ENCODE assay signal across 9 mouse cellular contexts in the genomic region with DNA sequence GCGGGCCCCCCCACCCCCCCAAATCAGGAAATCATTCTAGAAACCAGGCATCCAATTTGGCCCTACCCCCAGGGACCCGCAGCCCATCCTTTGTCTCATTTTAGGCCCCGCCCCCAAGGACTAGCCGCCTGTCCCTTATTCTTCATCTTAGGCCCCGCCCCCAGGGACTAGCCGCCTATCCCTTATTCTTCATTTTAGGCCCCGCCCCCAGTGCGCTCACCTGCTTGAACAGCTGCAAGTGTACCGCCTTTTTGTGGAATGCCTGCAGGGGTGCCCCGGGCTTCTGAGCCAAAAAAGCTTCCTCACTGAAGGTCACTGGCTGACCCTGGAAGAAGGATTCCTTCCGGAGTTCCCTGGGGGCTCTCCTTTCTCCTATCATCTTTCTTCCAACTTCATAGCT. TPM values are rescaled to one million over a fixed set of nuclear protein-coding genes. Genes with fewer than 3 reads are reported as not detected.
DNase-seq lines count a peak whose midpoint lies in the region; ATAC-seq and TF ChIP-seq lines count a peak whose summit lies in the region.
"Had no signal": no experiment of that assay in that cellular context is flagged by ENCODE, and none has a peak within 500 bp of the region (broad histone marks: within the 10 kb centered on the region; RNA-seq: fewer than 3 reads in every experiment).

No protein-coding gene starts in this region.

- 3% methylated on average over 11 of the region's 11 CpGs for WGBS in hindbrain, embryonic 10.5 days
- 4% methylated on average over 11 of the region's 11 CpGs for WGBS in limb, embryonic 11.5 days
- WGBS in midbrain, postnatal 0 days: 8% methylated on average over 10 of the region's 11 CpGs

- H3K9ac ChIP-seq in limb, embryonic 11.5 days (ENCODE audit: low read length): no peak overlapping the region
- H3K9ac ChIP-seq in midbrain, postnatal 0 days (replicated peaks; ENCODE audit: low read length, poor library complexity, severe bottlenecking): no peak overlapping the region

- no peaks in the 10 kb centered on the region for H3K9me3 ChIP-seq in hindbrain, embryonic 10.5 days
- no peaks in the 10 kb centered on the region for H3K9me3 ChIP-seq in limb, embryonic 11.5 days (ENCODE audit: control insufficient read depth, low read length)
- no peaks in the 10 kb centered on the region for H3K9me3 ChIP-seq in midbrain, postnatal 0 days (ENCODE audit: low read length)

- DNase-seq in embryo, embryonic 11 days: peak; percentile 84
- peak; percentile 67 for DNase-seq in hindbrain, embryonic 10.5 days (ENCODE audit: low spot score)
- peak; percentile 52 for DNase-seq in limb, embryonic 11.5 days (ENCODE audit: low spot score)
- DNase-seq in midbrain, postnatal 0 days (ENCODE audit: low spot score): peak; percentile 49
- no peak for DNase-seq in cerebellum, postnatal 10 days
- no peak for DNase-seq in layer of hippocampus, adult 9-10 months (ENCODE audit: low spot score)
- DNase-seq in frontal cortex, postnatal 36 days (ENCODE audit: low spot score in 2 of 2): no peak
- DNase-seq in adrenal gland, postnatal 25 days: no peak

- no peak for ATAC-seq in limb, embryonic 11.5 days (ENCODE audit: insufficient number of reproducible peaks, low FRiP score, low TSS enrichment, low read depth)
- ATAC-seq in midbrain, postnatal 0 days (ENCODE audit: low FRiP score): peak; percentile 38; the same call in 1 of the 2 replicates

- H3K4me2 ChIP-seq in limb, embryonic 11.5 days (ENCODE audit: low read depth, severe bottlenecking): no peak overlapping the region
- peak overlapping the region; percentile 16 for H3K4me2 ChIP-seq in midbrain, postnatal 0 days (ENCODE audit: low read depth, low read length, poor library complexity, severe bottlenecking)

- peak overlapping the region; percentile 41 for H3K4me3 ChIP-seq in hindbrain, embryonic 10.5 days
- H3K4me3 ChIP-seq in limb, embryonic 11.5 days (ENCODE audit: low read depth, low read length): no peak overlapping the region
- H3K4me3 ChIP-seq in midbrain, postnatal 0 days (ENCODE audit: low read depth, low read length): peak overlapping the region; percentile 12; the same call in 1 of the 2 replicates

- H3K4me1 ChIP-seq in hindbrain, embryonic 10.5 days (replicated peaks): peaks cover 14% of the 10 kb centered on the region
- no peaks in the 10 kb centered on the region for H3K4me1 ChIP-seq in limb, embryonic 11.5 days (ENCODE audit: control insufficient read depth, insufficient read depth, low read length)
- no peaks in the 10 kb centered on the region for H3K4me1 ChIP-seq in midbrain, postnatal 0 days (ENCODE audit: insufficient read depth, low read length)

- TF ChIP-seq CTCF in midbrain, postnatal 0 days (IDR thresholded peaks at IDR 0.05): no peak

- peaks cover 21% of the 10 kb centered on the region for H3K27me3 ChIP-seq in hindbrain, embryonic 10.5 days (ENCODE audit: insufficient read depth, poor library complexity, severe bottlenecking)
- peaks cover 13% of the 10 kb centered on the region for H3K27me3 ChIP-seq in limb, embryonic 11.5 days (ENCODE audit: control insufficient read depth, insufficient read depth, low read length)
- no peaks in the 10 kb centered on the region for H3K27me3 ChIP-seq in midbrain, postnatal 0 days (ENCODE audit: insufficient read depth, low read length)

- peak overlapping the region; percentile 78 for H3K27ac ChIP-seq in hindbrain, embryonic 10.5 days
- no peak overlapping the region for H3K27ac ChIP-seq in limb, embryonic 11.5 days (replicated peaks; ENCODE audit: low read depth, low read length)
- H3K27ac ChIP-seq in midbrain, postnatal 0 days (ENCODE audit: low read depth, low read length): no peak overlapping the region

- no peaks in the 10 kb centered on the region for H3K36me3 ChIP-seq in hindbrain, embryonic 10.5 days
- H3K36me3 ChIP-seq in limb, embryonic 11.5 days (ENCODE audit: control insufficient read depth, insufficient read depth, low read length): no peaks in the 10 kb centered on the region
- no peaks in the 10 kb centered on the region for H3K36me3 ChIP-seq in midbrain, postnatal 0 days (ENCODE audit: insufficient read depth, low read length)

RNA-seq across cellular contexts. Expression of gene Dennd1c, which starts 7.6 kb away (rescaled TPM):
- 3.2 and 3.6 TPM in 2 replicates for polyA plus RNA-seq in hindbrain, embryonic 10.5 days (2016; fragmentation: Nextera tagmentation; extraction: Ambion mirVana)
- polyA plus RNA-seq in limb, embryonic 11.5 days (2014; fragmentation: Nextera tagmentation; extraction: Ambion mirVana): 0.43 and 0.51 TPM in 2 replicates
- total RNA-seq in midbrain, postnatal 0 days (2014; rRNA removed): 0.27 and 1.0 TPM in 2 replicates
- 1.9 and 2.3 TPM in 2 replicates for polyA plus RNA-seq in midbrain, postnatal 0 days (2015; fragmentation: Nextera tagmentation; extraction: Ambion mirVana)
- 1.6 TPM in 1 of 2 replicates, not detected in the other for total RNA-seq in adrenal gland, postnatal 25 days (2021)

RNA-seq across cellular contexts. Expression of gene Slc25a23, which starts 11.0 kb away (rescaled TPM):
- 10.5 and 16.2 TPM in 2 replicates for polyA plus RNA-seq in hindbrain, embryonic 10.5 days (2016; fragmentation: Nextera tagmentation; extraction: Ambion mirVana)
- 4.5 TPM in 2 replicates for polyA plus RNA-seq in limb, embryonic 11.5 days (2014; fragmentation: Nextera tagmentation; extraction: Ambion mirVana)
- 109 and 146 TPM in 2 replicates for total RNA-seq in midbrain, postnatal 0 days (2014; rRNA removed)
- polyA plus RNA-seq in midbrain, postnatal 0 days (2015; fragmentation: Nextera tagmentation; extraction: Ambion mirVana): 42.9 and 44.5 TPM in 2 replicates
- 89.2 and 96.3 TPM in 2 replicates for total RNA-seq in adrenal gland, postnatal 25 days (2021)

RNA-seq across cellular contexts. Expression of gene Crb3, which starts 11.8 kb away (rescaled TPM):
- polyA plus RNA-seq in hindbrain, embryonic 10.5 days (2016; fragmentation: Nextera tagmentation; extraction: Ambion mirVana): 5.1 and 8.2 TPM in 2 replicates
- 1.0 and 1.1 TPM in 2 replicates for polyA plus RNA-seq in limb, embryonic 11.5 days (2014; fragmentation: Nextera tagmentation; extraction: Ambion mirVana)
- 6.2 and 8.5 TPM in 2 replicates for total RNA-seq in midbrain, postnatal 0 days (2014; rRNA removed)
- polyA plus RNA-seq in midbrain, postnatal 0 days (2015; fragmentation: Nextera tagmentation; extraction: Ambion mirVana): 3.5 and 5.1 TPM in 2 replicates
- total RNA-seq in adrenal gland, postnatal 25 days (2021): 1.4 TPM in 1 of 2 replicates, not detected in the other

RNA-seq across cellular contexts. Expression of gene Tubb4a, which starts 16.9 kb away (rescaled TPM):
- polyA plus RNA-seq in hindbrain, embryonic 10.5 days (2016; fragmentation: Nextera tagmentation; extraction: Ambion mirVana): 66.9 and 167 TPM in 2 replicates
- 11.1 and 11.8 TPM in 2 replicates for polyA plus RNA-seq in limb, embryonic 11.5 days (2014; fragmentation: Nextera tagmentation; extraction: Ambion mirVana)
- 186 and 206 TPM in 2 replicates for total RNA-seq in midbrain, postnatal 0 days (2014; rRNA removed)
- 408 and 417 TPM in 2 replicates for polyA plus RNA-seq in midbrain, postnatal 0 days (2015; fragmentation: Nextera tagmentation; extraction: Ambion mirVana)
- total RNA-seq in adrenal gland, postnatal 25 days (2021): 4.0 and 5.0 TPM in 2 replicates

RNA-seq across cellular contexts. Expression of gene Slc25a41, which starts 29.2 kb away (rescaled TPM):
- not detected in 2 replicates for polyA plus RNA-seq in hindbrain, embryonic 10.5 days (2016; fragmentation: Nextera tagmentation; extraction: Ambion mirVana)
- polyA plus RNA-seq in limb, embryonic 11.5 days (2014; fragmentation: Nextera tagmentation; extraction: Ambion mirVana): not detected in 2 replicates
- total RNA-seq in midbrain, postnatal 0 days (2014; rRNA removed): 0.85 TPM in 1 of 2 replicates, not detected in the other
- polyA plus RNA-seq in midbrain, postnatal 0 days (2015; fragmentation: Nextera tagmentation; extraction: Ambion mirVana): not detected in 2 replicates
- not detected in 2 replicates for total RNA-seq in adrenal gland, postnatal 25 days (2021)
- polyA plus RNA-seq: liver, embryonic 16.5 days had no signal

Comparison
In these comparisons a context has a peak if more than half of its experiments do, and no peak if none do; other contexts are left out.
1. DNase-seq: peak in embryo, embryonic 11 days (single experiment), hindbrain, embryonic 10.5 days (single experiment), limb, embryonic 11.5 days (single experiment) and midbrain, postnatal 0 days (single experiment); none in cerebellum, postnatal 10 days (0 of 2), layer of hippocampus, adult 9-10 months (single experiment), frontal cortex, postnatal 36 days (0 of 2) and adrenal gland, postnatal 25 days (single experiment).